Mouse (Mus musculus) ES-E14 (cell line): ENCODE results near the gene Ccr5.

Experiments
- CHD2 ChIP-seq: IDR thresholded peaks from 2 replicates; pipeline ENCODE4 v1.6.1; 2014; ENCODE audit warnings: mild to moderate bottlenecking, low read depth, low read length, inconsistent platforms
- MAFK ChIP-seq: IDR thresholded peaks from 2 replicates; pipeline ENCODE4 v1.6.1; 2014; ENCODE audit warnings: mild to moderate bottlenecking, low read depth, low read length, inconsistent platforms; ENCODE audit not compliant: insufficient read depth
- ZC3H11A ChIP-seq: IDR thresholded peaks from 2 replicates; pipeline ENCODE4 v1.6.1; 2012; ENCODE audit warnings: low read depth, mild to moderate bottlenecking, inconsistent platforms, low read length, borderline replicate concordance
- ZNF384 ChIP-seq: IDR thresholded peaks from 2 replicates; pipeline ENCODE4 v1.6.1; 2012; ENCODE audit warnings: low read depth, low read length, inconsistent platforms

- TF ChIP-seq ZNF384 (no peak), MAFK (no peak), ZC3H11A (no peak), CHD2 (no peak)
Observed at GRCm38 (mm10) chr9:124113777-124114176, 7.6 kb upstream of the Ccr5 start.
